Mouse (Mus musculus) embryonic fibroblast, embryonic 13.5 days (primary cell): ENCODE data around the gene Atad1.

Source experiments
- CTCF ChIP-seq: IDR thresholded peaks from 2 replicates; pipeline ENCODE4 v1.5.1; 2011; ENCODE audit warnings: mild to moderate bottlenecking, control low read depth, low read length, moderate library complexity, borderline replicate concordance; ENCODE audit not compliant: insufficient read depth
- POLR2A ChIP-seq: IDR thresholded peaks from 2 replicates; pipeline ENCODE4 v1.6.1; 2011; ENCODE audit warnings: low read depth, mild to moderate bottlenecking, control low read depth, low read length, moderate library complexity

- TF ChIP-seq CTCF (peak; percentile 38; the same call in 1 of the 2 replicates), POLR2A (peak; percentile 93)
These were observed 16.4 kb upstream of the Atad1 start for GRCm38 (mm10) chr19:32755792-32756635.
